Mouse (Mus musculus) frontal cortex, postnatal 36 days (tissue): Measurements from ENCODE around the gene Wfdc21.
A peak's percentile ranks its signal among the peaks of the same experiment; 100 is the strongest.

Source experiments
- DNase-seq, 2 experiments: peaks; one replicate each; pipeline ENCODE4 v3.0.0; 2022; ENCODE audit warnings: low spot score in 2 of 2

The Wfdc21 gene

GRCm38 (mm10) chr11:83802166-83802565 lies 55.4 kb downstream of the Wfdc21 start:
- DNase-seq, result peak in 1 of 2 experiments; percentile 13
